Mouse (Mus musculus) subcutaneous adipose tissue, adult 2 months (tissue): ENCODE data around the gene Zc3h8. TPM values are rescaled to one million over a fixed set of nuclear protein-coding genes. Genes with fewer than 3 reads are reported as not detected.

Experiments
- polyA plus RNA-seq: library from polyadenylated mRNA; depleted of rRNA; stranded (reverse); fragments of >200 nt; gene quantifications from 2 replicates; pipeline ENCODE4 v1.2.3, GENCODE M21; 2012; ENCODE audit warnings: low replicate concordance; rRNA removed

The Zc3h8 gene
- 1.8 and 2.0 TPM in 2 replicates for polyA plus RNA-seq

DNA sequence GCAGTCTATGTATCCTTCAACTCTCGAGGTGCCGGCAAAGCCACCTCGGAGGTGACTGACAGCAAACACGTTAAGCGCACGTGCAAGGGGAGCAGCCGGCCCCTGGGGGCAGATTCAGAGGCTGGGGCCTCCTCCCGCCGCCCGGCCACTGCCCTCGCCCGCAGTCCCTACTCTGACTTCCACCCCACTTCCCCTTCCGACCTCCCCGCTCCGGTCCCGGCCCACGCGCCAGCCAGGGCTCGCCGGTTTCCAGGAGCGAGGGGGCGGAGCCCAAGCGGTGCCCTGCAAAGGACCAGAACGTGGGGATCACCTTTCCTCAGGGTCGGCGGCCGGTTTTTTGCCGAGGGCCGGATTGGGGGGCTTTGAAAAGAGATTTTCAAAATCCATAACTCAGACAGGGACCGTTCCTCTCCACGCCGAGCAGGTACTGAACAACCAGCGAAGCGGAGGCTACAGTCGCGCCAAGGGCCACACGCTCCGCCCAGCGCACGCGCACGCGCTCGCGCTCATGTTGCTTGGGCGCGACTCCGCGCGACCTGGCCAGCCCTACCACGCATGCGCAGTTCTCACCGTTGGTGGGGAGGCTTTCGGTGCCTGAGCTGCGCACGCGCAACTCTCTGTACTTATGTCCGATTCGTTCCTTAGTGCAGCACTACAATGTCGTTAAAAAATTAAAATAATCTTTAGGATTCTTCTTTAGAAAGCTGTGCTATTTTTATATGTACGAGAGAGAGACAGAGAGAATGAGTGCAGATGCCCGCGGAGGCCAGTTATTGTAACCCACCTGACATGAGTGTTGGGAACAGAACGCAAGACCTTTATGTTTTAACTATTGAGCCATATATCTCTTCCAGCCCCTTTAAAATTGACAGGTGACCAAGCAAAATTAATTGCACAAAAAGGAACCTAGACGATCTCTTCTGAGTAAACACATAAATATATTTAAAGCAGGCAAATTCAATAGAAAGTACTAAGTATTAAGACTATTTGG is at the start of gene Zc3h8:
Gene Zc3h8 (minus strand): TSS at position 540 of the 991 bp plus-strand sequence.

DNA sequence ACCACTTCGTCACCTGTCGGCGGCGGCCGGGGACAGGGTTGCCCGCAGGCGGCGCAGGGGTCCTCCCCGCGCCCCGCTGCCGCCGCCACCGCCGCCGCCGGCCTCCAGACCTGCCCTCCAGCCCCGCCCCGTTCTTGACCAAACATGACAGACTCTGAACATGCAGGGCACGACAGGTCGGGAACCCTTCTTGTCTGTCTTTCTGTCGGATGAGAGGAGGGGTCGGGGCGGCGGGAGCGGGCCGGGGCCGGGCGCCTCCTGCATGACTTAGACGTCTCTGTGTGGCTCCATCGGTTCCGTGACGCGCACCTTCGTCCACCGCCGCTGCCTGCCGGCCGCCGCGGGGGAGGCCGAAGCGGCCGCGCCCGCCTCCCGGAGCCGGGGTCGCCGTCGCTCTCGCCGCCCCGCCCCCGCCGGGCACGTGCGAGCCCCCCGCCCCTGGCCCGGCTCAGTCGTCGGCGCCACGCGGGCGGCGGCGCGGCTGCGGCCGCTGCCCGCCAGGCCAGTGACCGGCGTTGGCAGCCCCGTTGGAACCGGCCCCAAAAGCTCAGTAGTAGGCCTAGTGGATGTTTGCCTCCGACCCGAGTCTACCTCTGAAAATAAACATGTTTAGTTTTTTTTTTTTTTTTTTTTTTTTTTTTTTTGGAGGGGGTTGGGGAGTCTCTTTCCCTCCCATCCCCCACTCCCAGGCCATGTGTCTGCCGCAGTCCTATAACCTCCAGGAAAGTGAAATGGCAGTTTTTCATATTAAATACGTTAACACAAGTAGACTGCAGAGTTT is 24.0 kb upstream of the Zc3h8 start, which contains the start of gene Gm10762:
Gene Gm10762 (minus strand): TSS at position 65 of the 781 bp plus-strand sequence.

DNA sequence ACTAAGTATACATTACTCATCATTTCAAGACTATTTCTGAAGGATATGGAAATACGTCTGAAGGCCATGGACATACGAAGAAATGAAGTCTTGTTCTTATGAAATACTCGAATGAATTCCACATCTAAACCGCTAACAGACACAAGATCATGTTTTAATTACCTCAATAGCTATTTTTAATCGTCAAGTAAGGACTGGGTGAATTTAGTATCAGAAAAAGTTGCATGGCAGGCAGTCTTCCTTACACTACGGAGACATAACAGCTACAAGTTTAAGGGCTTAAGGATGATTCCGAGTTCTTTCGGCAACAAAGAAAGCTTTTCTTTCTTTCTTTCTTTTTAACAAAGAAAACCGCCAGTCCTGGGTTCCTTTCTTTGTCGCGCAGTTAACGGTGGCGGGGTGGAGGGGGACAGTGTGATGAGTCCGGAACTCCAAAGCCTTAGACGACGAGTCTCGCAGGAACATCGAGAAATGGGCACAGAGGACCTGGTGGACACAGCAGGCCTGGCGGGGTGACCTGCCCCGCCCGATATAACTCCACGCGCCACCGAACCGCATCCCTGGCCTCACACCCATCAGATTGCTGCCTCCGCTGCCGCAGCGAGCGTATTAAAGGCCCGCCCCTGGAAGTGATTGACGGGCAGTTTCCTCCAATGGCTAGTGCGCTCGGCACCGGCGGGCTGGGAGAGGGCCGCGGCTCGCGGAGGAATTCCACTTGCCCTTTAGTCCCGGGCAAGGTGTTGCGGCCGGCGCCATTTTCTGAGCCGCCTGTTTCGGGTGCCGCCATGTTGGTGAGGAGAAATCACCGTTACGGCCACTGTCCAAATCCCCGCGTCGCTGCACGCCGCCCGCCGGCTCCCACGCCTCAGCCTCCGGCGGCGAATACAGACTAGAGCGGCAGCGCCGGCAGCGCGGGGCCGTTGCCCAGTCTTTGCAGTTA is 23.0 kb upstream of the Zc3h8 start, which contains the start of gene Zc3h6:
Gene Zc3h6 (plus strand): TSS at position 762 of the 940 bp plus-strand sequence.

Other genes starting within 250 kb of the Zc3h8 start
- gene Mertk, start 245.1 kb downstream of the Zc3h8 start, polyA plus RNA-seq, result 6.5 and 8.5 TPM in 2 replicates
- 25.8 and 26.8 TPM in 2 replicates for gene Tmem87b, start 126.0 kb downstream of the Zc3h8 start, polyA plus RNA-seq
- gene Fbln7, start 81.1 kb downstream of the Zc3h8 start, polyA plus RNA-seq, result 3.2 and 7.0 TPM in 2 replicates
- gene Zc3h6, start 23.3 kb upstream of the Zc3h8 start, polyA plus RNA-seq, result 1.0 and 1.6 TPM in 2 replicates
- 3.7 and 5.5 TPM in 2 replicates for gene Gm10762, start 23.6 kb upstream of the Zc3h8 start, polyA plus RNA-seq
- gene Vinac1, start 104.1 kb upstream of the Zc3h8 start, polyA plus RNA-seq, result 0.08 and 0.09 TPM in 2 replicates
- gene Ttl, start 121.9 kb upstream of the Zc3h8 start, polyA plus RNA-seq, result 7.8 and 12.2 TPM in 2 replicates
- gene Polr1b, start 156.9 kb upstream of the Zc3h8 start, polyA plus RNA-seq, result 20.7 and 37.3 TPM in 2 replicates
- gene Chchd5, start 185.6 kb upstream of the Zc3h8 start, polyA plus RNA-seq, result 29.6 and 30.6 TPM in 2 replicates